Mouse (Mus musculus) B cell, adult 2 months (primary cell): Measurements from ENCODE around the gene 4930451I11Rik.

Experiments used
- DNase-seq, 2 experiments: peaks; one replicate each; pipeline ENCODE4 v3.0.0; 2022

Gene 4930451I11Rik

DNA sequence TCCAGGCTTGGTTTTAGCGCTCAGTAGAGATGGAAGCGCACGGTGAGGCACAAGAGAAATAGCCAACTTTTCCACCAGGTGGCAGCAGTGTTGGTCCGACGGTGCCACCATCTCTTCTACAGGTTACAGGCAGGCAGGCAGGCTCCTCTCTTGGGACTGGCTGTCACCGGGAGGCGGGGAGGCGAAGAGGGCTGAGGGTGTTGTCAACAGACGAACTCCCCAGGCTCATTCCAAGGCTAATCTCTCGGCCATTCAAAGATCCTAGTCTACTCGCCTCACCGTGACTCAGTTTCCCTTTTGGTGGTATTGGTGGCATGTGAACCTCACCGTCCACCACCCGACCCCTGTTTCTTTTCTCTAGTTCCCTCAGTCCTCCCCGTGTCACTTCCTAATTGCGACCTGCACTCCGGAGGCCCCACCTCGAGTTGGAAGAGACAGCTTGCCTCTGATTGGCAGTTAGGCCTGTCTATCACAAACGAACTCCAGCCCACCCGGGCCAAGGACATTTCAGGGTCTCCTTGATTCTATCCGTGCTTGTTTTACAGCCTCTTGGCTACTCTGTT is 678 bp upstream of the 4930451I11Rik start:
- peak; percentile 85 to 88 for DNase-seq

DNA sequence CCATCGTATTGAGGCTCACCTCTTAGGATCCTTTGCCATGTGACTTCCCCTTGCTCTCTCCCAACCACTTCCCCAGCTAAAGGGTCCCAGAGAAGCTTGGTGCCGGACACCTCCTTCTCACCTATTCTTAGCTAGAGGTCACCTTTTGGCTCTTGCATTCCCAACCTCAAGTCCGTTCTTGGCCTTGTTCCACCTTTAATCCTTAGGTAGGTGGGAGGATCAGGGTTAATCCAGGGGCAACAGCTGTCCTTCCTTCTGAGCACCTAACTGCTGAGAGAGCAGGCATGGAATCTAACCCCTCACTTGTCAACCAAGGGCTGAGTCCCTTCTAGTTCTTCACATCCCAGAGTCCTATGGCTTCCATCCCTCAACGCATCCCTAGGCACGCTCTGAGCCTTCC is 5.5 kb downstream of the 4930451I11Rik start:
- no peak for DNase-seq

DNA sequence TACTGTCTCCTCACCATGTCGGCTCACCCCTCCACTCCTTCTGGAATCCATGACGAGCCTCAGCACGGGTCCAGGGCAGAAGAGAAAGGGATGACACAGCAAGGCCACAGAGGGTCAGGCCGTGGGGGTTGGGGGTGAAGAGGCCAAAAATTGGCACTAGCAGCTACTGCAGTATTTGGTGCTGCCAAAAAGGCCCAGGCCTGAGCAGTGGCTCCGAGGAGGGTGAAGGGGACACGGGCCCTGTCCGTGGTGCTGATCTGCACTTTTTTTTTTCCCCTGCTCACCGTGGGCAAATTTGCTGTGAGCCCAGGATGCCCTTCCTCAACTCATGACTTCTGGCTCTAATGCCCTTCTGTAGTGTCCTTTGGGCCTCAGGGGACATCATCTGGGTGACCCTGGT is 6.0 kb downstream of the 4930451I11Rik start:
- DNase-seq, result peak in 1 of 2 experiments; percentile 32

DNA sequence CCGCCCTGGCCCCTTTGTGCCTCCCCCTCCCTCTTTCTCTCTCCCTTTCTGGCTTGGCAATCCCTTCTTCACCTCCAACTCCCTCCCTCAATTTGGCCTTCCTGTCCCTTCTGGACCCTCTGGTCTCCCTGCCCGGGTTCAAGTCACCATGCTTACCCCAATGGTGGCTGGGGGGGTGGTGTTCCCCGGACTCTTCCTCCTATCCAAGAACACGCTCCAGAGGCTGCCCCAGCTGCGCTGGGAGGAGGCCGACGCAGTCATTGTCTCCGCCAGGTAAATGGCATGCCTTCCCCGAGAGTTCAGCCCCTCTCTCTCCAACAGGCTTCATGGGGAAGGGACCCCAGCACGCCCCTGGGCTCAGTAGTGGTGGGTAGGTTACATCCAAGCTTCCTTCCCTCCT is 7.5 kb downstream of the 4930451I11Rik start:
- DNase-seq, result no peak

DNA sequence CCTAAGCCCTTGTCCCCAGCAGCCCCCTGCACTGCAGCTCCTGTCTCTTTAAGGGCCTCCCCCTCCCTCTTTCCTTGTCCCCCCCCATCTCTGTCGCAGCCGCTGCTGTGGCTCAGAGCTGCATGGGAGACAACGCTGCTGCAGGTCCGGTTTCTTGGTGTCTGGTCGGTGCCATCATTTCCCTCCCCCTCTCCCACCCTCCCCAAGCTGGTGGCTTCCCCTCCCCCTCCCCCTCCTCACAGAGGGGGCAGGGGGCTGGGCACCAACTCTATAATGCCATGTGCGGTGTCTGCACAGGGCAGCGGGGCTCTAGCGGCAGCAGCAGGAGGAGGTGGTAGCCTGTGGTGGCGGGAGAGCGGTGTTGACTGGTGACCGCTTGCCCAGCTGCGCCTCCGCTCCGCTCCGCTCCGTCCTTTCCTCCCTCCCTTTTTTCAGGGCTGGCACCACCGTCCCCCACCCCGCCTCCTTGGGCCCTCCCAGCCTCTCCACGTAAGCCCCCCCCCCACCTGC is 8.2 kb downstream of the 4930451I11Rik start:
- DNase-seq, result no peak

DNA sequence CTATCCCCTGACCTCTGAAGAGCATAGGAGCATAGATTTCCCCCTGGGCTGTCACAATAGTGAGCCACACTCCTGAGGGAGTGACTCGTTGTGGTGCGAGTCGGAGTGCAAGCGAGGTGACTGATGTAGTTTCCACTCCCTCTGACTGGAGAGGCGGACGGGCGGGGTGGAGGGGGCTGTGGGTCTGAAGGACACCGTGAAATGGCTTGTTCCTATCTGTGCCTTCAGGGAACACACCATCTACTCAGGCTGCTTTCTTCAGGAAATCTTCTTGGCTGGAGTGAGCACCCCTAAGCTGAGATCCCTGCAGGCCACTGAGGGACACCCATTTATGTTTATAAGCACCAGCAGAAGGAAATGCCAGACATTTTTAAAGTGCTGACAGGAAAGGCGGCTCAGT is 8.7 kb downstream of the 4930451I11Rik start:
- no peak for DNase-seq

DNA sequence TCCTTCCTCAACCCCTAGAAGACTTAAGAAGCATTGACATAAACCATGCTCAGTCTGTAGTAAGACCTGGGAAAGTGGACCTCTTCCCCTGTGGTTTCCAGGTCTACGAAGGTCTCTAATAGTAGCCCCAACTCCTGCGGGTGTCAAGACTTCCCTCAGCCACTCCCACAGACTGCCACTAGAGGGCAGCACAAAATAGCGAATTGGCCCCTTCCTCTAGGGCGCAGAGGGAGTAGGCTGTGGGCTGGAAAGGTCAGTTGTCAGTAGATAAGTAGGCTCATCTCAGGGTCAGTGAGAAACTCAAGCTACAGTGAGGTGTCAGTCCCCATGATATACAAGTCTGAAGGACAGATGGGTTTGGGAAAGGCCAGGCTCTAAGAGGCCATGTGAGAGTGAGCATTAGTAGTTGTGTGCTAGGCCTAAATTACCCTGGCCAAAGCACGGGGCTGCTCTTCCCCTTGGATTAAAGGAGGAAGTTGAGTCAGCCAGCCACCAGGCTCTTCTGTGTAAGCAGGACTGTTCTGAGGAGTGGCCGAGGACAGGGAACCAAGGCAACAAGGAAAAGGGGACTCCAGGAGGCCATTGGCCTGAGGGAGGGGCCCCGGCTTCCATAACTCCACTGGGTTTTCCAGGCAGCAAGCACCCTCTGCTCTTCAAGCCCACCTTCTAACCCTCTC is 9.5 kb downstream of the 4930451I11Rik start:
- peak; percentile 88 to 90 for DNase-seq

DNA sequence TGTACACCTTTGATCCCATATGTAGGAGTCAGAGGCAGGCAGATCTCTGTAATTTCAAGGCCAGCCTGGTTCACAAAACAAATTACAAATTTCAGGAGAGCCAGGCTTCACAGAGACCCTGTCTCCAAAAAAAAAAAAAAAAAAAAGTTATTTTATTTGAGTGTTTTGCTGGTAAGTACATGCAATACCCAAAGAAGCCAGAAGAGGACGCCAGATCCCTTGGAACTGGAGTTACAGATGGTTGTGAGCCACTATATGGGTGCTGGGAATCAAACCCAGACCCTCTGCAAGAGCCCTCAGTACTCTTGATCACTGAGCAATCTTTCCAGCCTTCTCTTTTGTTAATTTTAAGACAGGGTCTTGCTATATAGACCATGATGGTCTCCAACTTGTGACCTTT is 12.6 kb downstream of the 4930451I11Rik start:
- DNase-seq, result no peak

DNA sequence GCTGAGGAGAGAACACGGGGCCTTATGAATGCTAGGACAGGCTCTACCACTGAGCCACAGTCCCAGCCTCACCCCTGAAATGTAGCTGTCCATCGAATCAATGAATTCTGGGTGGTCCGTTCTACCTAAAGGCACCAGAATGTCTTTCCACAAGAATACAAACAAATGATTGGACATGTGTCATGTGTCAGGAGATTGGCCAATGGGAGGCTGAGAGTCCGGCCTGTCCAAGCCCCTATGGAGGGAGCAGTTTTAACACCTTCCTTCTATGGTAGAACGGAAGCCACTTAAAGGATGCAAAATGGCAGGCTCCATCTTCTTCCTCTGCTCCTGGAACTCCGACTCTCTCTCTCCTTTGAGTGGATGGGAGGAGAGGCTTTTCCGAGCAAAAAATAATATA is 13.8 kb downstream of the 4930451I11Rik start:
- DNase-seq, result no peak

DNA sequence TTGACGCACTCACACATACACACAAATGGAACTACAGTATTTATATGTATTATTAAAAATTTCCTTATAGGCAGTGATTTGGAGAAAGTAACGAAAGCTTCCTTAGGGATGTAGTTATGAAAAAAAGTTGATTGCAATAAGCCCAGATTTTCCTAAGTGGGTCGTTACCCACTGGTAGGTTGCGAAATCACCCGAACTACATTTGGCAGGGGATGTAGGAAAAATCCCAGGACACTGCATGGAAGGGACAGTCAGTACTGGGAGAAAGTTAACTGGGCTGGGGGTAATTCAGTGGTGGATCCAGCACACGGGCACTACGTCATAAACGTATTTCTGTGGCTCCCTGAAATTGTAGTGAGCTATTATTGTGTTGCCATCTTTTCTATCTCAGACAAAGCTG is 14.9 kb downstream of the 4930451I11Rik start:
- no peak for DNase-seq

DNA sequence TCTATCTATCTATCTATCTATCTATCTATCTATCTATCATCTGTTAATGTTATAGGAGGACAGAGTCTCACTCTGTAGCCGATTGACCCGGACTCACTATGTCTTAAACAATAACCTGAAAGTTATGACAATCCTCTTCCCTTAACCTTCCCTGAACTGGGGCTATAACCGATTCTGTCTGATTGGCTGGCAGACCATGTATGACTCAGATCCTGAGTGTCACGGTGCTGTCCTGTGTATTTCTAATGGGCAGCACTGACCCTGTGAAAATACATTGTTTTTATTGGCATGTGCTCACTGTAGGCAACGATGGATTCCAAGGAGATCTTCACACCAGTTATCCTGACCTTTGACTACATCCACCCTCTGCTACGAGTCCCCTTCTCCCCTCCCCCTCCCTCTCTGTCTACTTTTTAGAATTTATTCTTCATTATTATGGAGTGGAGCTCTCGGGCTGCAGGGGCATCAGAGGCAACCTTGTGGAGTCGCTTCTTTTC is 15.7 kb downstream of the 4930451I11Rik start:
- no peak for DNase-seq

DNA sequence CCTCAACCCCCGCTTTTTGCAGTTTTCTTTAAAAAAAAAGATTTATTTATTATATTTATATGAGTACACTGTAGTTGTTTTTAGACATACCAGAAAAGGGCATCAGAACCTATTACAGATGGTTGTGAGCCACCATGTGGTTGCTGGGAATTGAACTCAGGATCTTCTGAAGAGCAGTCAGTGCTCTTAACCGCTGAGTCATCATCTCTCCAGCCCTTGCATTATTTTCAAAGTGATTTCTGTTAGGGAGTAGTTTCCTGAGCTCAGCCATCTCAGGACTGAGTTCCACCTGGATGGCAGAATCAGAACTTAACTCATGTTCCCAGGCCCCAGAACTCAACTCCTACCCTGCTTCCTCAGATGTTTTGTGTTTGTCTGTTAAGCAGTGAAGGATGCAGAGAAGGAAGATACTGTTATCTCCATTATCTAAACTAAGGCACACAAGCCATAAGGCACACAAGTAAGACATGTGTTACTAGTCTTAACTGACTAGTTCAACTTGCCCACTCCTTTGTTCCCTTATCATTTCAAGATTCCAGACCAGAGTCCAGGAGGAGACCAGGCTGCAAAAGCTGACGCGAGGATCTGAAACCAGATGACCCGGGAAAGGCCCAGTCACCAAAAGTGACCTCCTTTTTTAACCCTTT is 21.6 kb downstream of the 4930451I11Rik start:
- DNase-seq, result no peak

DNA sequence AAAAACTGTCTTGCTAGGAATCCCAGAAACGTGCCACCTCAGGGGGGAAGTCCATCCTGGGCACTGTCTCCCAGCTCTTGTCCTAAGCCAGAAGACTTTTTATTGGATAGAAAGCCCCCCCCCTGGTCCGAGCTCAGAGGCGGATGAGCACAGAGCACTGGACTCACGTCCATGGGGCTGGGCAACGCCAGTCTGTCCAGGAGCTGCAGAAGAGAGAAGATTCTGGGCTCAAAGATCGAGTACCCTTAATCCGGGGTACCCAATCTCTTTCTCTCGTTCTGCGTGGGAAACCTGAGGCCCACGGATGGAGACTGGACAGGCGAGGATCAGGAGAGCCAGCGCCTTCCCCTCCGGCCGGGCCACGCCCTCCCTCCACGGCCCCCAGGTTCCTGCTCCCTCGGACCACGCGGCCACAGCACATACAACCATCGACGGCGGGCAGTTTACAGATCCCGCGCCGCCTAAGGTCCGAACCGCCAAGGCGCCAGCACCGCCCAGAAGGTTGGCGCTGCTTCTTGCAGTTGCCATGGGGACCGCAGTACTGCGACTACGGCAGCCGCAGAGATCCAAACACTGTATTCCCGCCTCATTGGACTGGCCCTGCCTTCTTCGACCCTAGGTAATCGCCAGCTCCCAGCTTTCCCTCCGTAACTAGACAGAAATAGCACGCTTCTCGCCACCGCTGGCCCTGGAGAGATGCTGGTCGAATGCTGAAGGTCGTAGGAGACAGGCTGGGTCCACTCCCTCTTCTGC is 22.6 kb downstream of the 4930451I11Rik start:
- peak; percentile 37 to 38 for DNase-seq

DNA sequence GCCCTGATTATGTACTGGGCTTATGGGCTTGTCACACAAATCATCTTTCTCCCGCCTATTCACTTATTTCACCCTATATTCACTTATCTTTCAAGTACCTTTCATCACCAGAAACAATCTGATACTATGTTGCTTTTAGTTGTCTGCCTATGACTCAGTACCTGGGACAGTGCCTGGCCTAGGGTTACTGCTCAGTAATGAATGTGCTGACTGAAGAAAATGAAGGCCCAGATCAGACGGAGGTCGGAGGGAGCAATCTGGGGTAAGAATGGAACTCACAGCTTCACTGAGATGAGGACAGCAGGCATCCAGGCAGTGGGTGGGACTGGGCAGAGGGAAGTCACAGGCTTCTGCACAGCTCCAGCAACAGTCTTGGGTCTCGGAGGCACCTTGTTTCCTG is 24.0 kb downstream of the 4930451I11Rik start:
- no peak for DNase-seq

DNA sequence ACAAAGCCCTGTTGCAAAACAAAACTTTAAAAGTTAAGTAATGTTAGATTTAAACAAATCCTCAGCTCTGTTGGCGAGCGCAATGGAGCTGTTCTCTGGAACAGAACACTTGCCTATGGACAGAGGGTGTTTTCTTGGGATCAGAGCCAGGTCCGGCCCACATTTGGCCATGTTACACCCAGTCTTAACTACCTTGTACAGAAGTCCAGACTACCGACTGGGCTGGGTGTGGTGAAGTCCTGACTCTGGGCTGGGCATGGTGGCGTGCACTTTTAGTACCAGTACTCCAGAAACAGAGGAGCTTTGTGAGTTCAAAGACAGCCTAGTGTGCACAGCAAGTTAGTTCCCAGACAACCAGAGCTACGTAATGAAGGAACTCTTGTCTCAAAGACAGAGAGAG is 24.5 kb downstream of the 4930451I11Rik start:
- no peak for DNase-seq

DNA sequence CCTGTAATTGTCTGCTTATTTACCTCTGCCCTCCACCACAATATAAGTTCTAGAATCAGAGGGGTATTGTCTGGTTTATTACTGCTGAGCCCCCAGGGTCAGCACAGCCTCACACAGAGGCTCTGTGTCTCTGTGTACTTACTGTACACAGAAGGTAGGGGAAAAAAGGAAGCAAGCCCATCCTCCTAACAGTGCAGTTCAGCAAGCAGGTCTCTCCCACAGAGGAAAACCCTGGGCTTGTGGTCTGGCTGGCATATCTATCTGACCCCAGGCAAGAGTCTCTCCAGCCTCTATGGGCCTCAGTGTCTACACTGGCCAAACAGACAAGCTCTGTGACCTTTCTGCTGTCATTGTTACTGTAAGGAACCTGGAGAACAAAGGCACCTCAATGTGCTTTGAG is 27.7 kb downstream of the 4930451I11Rik start:
- no peak for DNase-seq

DNA sequence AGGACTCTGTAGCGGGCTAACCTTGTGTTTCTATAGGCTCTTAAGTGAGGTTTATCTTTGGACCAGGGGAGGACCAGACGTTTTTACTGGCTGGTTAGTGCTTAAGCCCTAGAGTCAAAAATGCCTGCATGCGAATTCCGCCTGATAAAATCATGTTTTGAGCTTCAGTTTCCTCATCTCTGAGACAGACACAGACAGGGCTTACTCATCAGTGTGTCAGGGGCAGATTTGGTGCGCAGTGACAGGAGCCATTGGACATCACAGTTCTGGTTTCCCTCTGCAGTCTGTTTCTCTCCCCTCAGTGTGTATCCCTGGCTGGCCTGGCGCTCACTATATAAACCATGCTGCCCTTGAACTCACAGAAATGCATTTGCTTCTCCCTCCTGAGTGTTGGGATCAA is 28.3 kb downstream of the 4930451I11Rik start:
- no peak for DNase-seq

DNA sequence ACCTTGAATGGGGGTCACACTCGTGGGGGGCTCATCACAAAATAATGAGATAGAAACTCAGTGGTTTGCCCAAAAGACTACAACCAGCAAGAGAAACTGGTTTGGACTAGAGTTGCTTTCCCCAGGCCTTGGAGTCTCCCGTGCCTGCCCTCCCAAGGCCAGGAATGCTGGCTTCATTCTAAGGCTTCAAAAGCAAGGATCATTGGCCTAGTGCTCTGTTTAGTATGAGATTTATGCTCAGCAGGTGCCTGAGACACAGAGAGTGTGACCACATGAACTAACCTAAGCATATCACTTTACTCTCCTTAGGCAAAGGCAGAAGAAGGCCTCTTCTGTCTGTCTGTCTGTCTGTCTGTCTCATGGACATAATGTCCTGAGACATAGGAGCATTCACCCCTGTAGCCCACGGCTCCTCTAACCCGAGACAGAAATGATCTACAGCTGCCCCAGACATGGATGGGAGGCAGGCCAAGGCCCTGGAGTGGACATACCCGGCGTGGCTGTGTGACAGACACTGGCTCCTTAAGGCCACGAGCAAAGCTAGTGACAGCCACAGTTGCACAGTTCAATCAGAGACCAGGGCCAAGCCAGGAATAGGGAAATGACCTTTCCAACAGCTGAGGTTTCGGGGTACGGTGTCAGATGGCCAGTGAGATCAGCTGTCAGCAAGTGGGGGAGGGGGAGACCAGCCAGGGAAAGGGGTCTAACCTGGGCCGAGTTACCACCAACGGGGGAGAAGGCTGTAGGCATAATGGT is 29.1 kb downstream of the 4930451I11Rik start:
- no peak for DNase-seq

DNA sequence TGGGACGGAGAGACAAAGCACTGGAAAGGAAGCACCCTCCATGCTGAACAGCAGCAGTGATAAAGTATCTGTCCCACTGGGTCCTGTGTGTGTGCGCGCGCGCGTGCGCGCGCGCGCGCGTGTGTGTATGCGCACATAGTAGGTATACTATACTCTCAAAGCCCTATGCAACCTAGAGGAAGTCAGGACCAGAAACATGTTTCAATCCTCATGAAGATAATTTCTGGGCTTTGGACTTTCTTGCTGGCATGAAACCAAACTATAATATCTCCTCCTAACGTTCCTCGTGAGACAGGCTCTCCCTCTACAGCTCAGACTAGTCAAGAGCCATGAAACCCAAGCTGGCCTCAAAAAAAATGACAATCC is 30.4 kb downstream of the 4930451I11Rik start:
- DNase-seq, result no peak

DNA sequence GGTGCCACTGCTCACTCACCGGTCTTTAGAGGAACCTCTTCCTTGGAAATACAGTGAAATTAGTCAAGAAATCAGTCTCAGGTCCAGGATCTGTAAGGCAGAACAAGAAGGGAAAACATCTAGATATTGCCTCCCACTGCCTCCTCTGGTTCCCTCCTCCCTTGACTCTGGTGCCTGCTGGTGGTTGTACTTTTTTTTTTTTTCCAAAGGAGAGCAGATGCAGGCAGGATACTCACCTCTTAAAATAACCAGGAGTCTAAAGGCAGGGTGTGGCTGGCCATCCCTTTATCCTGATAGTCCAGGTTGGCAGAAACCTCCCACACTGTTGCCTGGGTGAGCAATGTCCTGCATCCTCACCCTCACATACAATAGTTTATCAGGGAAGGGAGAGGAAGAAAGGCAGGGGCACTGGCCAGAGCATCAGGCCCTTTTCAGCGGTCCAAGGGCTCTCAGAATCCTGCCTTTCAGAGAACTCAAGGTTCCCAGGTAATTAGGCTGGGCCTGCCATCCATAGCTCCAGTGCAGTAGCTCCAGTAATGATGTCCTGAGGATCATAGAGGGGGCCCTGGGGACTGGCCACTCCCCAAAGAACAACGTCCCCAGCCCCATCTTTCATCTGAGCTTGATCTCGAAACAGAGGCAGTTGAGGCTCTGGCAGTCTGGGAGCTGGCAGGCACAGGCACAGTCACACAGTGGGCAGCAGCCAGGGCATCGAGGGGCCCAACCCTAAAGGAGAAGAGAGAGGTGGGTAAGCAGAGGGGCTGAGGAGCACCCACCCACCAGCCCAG is 31.0 kb downstream of the 4930451I11Rik start:
- no peak for DNase-seq

DNA sequence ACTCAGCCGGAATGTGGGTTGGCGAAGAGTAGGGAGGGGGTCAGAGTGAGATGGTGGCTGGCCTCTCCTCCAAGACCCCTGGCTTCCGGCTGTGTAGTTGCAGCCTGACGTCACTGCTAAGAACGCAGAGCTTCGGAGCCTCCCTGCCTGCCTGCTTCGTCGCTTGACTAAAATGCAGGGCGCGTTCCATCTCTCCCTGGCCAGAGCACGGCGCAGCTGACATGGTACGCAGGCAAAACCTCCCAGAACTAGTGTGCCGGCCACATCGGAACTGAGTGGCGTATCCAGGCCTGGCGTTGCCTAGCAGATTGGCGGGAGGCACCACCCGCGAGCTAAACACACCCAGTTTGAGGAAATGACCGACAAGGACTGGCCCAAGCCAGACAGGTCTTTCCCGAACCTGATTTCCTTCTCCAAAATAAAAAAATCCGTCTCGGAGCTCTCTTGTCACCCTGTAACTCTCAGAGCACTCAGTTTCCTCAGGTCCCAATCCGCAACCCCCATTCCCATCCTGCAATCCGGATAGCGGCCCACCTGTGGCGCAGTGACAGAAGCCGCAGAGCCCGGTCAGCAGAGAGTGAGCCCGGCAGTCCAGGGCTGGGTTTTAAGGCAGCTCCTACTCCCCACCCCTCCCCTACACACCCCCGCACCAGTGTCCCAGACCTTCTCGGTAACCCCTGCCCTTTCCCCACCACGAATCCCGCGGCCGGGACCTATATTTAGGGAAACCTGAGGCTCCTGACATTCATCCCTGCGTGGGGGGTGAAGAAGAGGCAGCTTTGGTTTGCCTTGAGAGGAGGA is 31.8 kb downstream of the 4930451I11Rik start:
- no peak for DNase-seq
